Mouse (Mus musculus): ENCODE results near the gene Ccsap.

Gene Ccsap

DNA sequence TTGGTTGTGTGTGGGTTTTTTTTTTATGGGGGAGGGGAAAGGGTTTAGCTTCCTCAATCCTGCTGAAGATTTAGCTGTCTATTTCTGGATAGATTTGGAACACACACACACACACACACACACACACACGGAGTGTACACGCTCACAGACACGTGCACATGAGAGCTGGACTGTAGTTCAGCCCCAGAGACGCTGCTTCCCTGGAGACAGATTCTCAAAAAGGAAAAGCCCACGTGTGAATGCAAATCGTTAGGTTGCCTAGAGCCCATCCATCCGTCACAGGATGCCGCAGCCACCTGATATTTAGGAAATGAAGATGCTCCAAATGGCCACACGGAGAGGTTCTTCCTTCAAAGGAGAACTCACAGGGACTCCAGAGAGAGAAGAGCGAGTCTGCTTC, 20.3 kb upstream of the Ccsap start:
- in situ Hi-C loops (cut with MboI, MseI) = no loop called here

- in situ Hi-C loops (cut with MboI, MseI) = loop anchor here in 1 of 2 experiments (10.0 kb wide), 1 partner anchor 1993 kb away; no protein-coding TSS in a partner anchor
Measured at GRCm38 (mm10) chr8:123877865-123878264, 17.9 kb upstream of the Ccsap start.

- in situ Hi-C loops (cut with MboI, MseI) = loop anchor here in 1 of 2 experiments (10.0 kb wide), 1 partner anchor 1990 kb away; no protein-coding TSS in a partner anchor
Measured at GRCm38 (mm10) chr8:123874324-123874723, 14.3 kb upstream of the Ccsap start.

DNA sequence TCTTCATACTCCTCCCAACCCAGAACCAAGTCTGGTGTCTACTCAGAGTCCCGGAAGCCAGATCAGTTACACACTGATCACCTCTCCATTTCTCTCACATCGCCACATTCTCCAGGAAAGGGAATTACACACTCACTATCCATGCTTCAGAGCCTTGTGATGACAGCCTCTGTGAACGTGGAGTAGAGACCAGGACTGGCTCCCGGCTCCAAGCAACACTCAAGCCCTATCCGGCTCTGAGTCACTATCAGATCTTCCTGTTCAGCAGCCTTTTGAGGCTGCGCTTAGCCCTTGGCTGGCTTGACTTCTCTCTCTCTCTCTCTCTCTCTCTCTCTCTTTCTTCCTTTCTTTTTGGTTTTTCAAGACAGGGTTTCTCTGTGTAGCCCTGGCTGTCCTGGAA, 13.4 kb upstream of the Ccsap start:
- in situ Hi-C loops (cut with MboI, MseI) = loop anchor here in 1 of 2 experiments (10.0 kb wide), 1 partner anchor 1989 kb away; no protein-coding TSS in a partner anchor

DNA sequence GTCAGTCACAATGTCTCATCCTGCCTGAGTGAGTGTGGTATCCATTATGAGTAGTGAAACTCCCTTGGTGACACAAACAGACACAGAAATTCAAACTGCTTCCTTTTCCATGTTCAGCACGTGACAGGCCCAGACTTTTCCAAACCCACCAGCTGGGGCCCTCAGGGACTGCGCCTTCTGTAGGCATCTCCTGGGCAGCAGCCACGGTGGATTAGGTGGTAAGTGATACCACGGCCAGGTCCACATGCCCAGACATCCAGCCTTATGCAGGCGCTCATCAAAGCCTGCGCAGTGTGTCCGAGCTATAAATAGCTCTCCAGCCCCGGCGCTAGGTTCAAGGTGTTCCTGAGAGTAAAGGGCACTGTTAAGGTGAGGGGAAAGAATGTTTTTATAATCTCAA, 12.0 kb upstream of the Ccsap start:
- in situ Hi-C loops (cut with MboI, MseI) = loop anchor here in 1 of 2 experiments (10.0 kb wide), 1 partner anchor 1987 kb away; no protein-coding TSS in a partner anchor

GRCm38 (mm10) chr8:123866971-123867370, 7.0 kb upstream of the Ccsap start:
- in situ Hi-C loops (cut with MboI, MseI) = no loop called here

GRCm38 (mm10) chr8:123865786-123866185, 5.8 kb upstream of the Ccsap start:
- in situ Hi-C loops (cut with MboI, MseI) = no loop called here

- in situ Hi-C loops (cut with MboI, MseI) = no loop called here
Measured at GRCm38 (mm10) chr8:123860386-123860785, 377 bp upstream of the Ccsap start.

GRCm38 (mm10) chr8:123858941-123859647, 915 bp downstream of the Ccsap start:
- in situ Hi-C loops (cut with MboI, MseI) = loop anchor here in 1 of 2 experiments (10.0 kb wide), 1 partner anchor 64 kb away; no protein-coding TSS in a partner anchor

DNA sequence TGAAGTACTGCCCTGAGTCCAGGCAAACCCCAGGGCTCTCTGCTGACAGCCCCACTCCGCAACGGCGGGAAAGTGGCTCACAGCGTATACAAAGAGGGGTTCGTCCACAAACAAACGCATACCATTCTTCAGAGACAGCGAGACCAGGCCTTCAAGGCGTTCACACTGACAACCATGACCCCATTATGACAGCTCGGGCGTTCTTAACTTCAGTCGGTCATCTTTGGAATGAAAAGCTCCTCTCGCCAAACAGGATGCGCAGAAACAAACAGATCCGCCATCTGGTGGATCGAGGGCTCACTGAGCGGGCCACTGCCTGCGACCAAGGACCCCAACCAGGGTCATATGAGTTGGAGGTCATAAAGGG, 1.5 kb downstream of the Ccsap start:
- in situ Hi-C loops (cut with MboI, MseI) = loop anchor here in 1 of 2 experiments (10.0 kb wide), 1 partner anchor 64 kb away; no protein-coding TSS in a partner anchor

DNA sequence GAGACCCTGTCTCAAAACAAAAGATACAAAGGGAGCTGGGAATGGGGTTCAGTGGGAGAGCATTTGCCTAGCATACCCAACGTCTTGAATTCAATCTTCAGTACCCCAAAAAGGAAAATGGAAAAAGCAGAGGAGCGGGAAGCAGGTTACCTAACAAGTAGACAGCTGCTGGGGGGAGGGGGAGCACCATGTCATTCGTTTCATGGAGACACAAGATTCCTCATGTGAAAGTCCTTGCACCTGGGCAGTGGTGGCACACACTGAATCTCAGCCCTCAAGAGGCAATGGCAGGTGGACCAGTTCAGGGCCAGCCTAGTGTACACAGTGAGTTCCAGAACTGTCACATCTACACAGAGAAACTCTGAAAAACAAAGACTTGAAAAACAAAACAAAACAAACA, 2.6 kb downstream of the Ccsap start:
- in situ Hi-C loops (cut with MboI, MseI) = loop anchor here in 1 of 2 experiments (10.0 kb wide), 1 partner anchor 63 kb away; no protein-coding TSS in a partner anchor

DNA sequence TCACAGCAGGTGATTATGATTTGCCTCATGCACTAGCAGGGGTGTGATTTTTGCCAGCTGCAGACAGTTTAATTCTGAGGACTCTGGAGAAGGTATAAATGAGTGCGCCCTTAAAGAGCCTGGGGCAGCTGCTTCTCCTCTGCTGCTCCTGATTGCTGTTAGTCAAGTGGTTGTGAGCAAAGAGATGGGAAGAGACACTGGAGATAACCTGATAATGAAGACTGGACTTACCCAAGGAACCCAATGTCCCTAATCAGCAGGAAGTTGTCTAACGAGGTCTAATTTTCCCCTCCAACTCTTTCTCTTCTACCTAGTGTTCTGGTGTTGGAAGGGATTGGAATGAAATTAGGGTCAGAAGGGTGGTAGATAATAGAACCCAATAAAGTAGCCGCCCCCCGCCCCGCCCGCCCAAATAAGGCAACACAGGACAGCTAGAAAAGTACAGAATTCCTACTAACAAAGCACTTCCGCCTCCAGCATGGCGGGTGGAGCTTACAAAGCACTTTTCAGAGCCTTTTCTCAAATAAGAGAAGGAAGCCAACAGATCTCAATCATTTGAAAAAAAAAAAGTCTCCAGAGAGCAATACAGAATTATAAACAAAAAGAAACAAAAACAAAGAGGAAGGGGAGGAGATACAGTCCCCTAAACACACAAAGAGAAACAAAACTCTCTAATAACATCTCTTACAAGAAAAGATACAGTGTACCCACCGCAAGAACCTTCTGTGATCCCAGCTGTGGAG, 5.1 kb downstream of the Ccsap start:
- in situ Hi-C loops (cut with MboI, MseI) = loop anchor here in 1 of 2 experiments (10.0 kb wide), 1 partner anchor 60 kb away; no protein-coding TSS in a partner anchor

- in situ Hi-C loops (cut with MboI, MseI) = loop anchor here in 1 of 2 experiments (10.0 kb wide), 1 partner anchor 59 kb away; no protein-coding TSS in a partner anchor
Measured at GRCm38 (mm10) chr8:123854252-123854651, 5.8 kb downstream of the Ccsap start.

DNA sequence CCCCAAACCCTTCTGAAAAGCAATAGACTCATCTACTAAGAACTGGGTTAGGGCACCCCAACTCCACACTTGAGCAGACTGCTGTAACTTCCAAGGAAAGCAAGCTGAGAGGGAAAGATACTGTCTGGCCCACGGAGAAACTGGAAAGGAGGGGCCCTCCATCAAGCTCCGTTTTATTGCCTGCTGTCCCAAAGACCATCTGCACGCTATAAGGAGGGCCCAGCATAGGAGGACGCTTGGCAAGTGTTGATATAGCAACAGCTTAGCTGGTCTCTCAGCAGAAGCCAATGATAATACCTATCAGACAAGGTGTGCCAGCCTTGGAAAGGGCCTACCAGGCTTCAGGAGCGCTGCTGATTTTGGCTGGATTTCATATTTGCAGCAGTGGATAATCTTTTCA, 8.4 kb downstream of the Ccsap start:
- in situ Hi-C loops (cut with MboI, MseI) = loop anchor here in 1 of 2 experiments (10.0 kb wide), 1 partner anchor 57 kb away; no protein-coding TSS in a partner anchor

DNA sequence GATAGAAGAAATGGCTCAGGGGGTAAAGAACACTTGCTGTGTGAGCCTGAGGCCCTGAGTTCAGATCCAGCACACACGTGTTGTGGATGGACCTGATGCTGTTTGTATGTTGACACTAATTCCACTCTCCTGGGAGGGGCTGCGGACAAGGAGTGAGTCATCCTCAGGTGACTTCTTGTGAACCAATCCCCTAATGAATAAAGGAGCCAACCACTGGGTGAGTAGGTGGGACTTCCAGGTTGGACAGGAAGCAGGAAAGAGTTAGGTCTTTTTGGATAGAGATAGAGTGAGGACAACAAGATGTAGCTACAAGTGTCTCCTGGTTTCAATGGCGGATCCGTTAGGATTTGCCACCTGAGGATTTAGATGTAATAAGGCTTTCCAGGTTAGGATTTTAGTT, 10.7 kb downstream of the Ccsap start:
- in situ Hi-C loops (cut with MboI, MseI) = no loop called here

- in situ Hi-C loops (cut with MboI, MseI) = no loop called here
Measured at GRCm38 (mm10) chr8:123847546-123847945, 12.5 kb downstream of the Ccsap start.

- in situ Hi-C loops (cut with MboI, MseI) = no loop called here
Measured at GRCm38 (mm10) chr8:123846509-123846908, 13.5 kb downstream of the Ccsap start.

DNA sequence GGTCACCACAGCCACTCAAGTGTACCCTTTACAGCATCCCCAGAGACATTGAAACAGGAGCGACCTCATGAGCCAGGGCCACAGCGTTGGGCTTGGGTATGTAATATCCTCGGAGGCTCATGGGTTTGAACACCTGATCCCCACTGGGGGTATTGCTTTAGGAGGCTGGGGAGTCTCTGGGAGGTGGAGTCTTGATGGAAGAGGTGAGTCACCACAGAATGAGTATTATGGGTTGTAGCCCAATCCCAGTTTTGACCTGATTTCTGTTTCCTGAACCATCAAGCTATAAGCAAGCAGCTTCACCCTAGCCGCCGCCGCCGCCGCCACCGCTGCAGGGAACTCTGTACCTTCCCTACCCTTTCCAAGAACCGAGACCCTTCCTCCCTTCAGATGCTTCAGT, 14.0 kb downstream of the Ccsap start:
- in situ Hi-C loops (cut with MboI, MseI) = no loop called here

DNA sequence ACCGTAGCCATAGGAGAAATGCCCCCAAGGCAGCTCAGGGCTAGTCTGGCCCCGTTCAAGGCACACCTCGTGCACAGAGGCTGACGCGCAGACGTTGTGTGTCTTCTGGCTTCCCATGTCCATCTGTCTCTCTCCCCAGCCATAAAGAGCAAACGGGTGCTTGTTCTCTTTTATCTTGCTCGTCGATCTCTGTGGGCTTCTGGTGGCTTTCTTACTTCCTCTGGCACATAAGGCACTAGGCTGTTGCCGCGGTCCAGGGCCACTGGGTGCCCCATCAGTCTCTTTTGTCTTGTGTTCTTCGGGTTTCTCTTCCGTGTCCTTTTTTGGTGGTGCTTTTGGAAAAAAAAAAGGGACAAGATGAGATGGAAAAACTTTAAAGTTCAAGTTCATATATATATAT, 14.9 kb downstream of the Ccsap start:
- in situ Hi-C loops (cut with MboI, MseI) = no loop called here

DNA sequence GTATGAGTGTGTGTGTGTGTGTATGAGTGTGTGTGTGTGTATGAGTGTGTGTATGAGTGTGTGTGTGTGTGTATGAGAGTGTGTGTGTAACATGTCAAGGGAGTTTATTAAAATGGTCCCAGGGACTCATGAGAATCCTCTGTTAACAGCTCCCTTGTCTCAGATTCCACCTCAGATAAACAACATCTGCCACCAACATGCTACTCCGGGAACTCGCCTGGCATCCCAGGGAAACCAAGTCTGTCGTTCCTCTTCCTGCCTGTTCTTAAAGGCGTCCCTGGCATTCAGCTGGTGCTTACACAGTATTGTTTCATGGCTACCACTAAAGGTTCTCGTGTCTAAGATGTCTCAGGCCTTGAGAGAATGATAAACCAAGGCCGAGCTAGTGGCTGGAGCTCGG, 15.7 kb downstream of the Ccsap start:
- in situ Hi-C loops (cut with MboI, MseI) = no loop called here

DNA sequence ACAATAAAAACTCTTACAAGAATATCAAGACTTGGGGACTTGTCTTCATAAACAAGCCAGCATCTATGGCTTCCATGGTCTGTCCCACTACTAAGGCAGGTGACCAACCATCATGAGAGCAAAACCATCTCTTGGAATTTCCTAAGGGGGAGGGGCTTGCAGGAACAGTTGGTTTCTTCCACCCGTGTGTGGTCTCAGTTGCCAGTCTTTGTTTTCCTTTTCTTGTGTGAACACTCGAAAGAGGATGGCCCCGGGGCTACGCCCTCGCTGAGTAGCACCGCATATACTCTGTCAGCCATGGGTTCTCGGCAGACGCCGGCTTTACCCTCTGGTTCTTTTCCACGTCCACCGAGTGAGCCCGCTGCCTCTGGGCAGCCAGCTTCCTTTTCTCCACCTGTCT, 17.9 kb downstream of the Ccsap start:
- in situ Hi-C loops (cut with MboI, MseI) = no loop called here

All from T-helper 17 cell (primary cell).